Mouse (Mus musculus): ENCODE results near the gene Ccdc63.
"Not testable (repeated sequence)": the region's sequence is repeated elsewhere in the genome, so short reads cannot be mapped to it uniquely, and the experiment has no call there.

Gene Ccdc63

GRCm38 (mm10) chr5:122149259-122149658 is 8.6 kb upstream of the Ccdc63 start:
- DNase-seq (ENCODE audit: low read depth, low spot score) = no peak

- no peak for DNase-seq (ENCODE audit: low read depth, low spot score)
Measured at GRCm38 (mm10) chr5:122148107-122148506, 7.5 kb upstream of the Ccdc63 start.

- DNase-seq (ENCODE audit: low read depth, low spot score) = no peak
Measured at GRCm38 (mm10) chr5:122146609-122147008, 6.0 kb upstream of the Ccdc63 start.

GRCm38 (mm10) chr5:122146056-122146580 is 5.5 kb upstream of the Ccdc63 start:
- DNase-seq (ENCODE audit: low read depth, low spot score) = no peak

- DNase-seq (ENCODE audit: low read depth, low spot score) = no peak
Measured at GRCm38 (mm10) chr5:122145381-122146055, 4.9 kb upstream of the Ccdc63 start.

- DNase-seq (ENCODE audit: low read depth, low spot score) = no peak
Measured at GRCm38 (mm10) chr5:122144825-122145224, 4.2 kb upstream of the Ccdc63 start.

GRCm38 (mm10) chr5:122143543-122143942 is 2.9 kb upstream of the Ccdc63 start:
- no peak for DNase-seq (ENCODE audit: low read depth, low spot score)

- no peak for DNase-seq (ENCODE audit: low read depth, low spot score)
Measured at GRCm38 (mm10) chr5:122142230-122142992, 1.8 kb upstream of the Ccdc63 start.

- not testable (repeated sequence) for DNase-seq (ENCODE audit: low read depth, low spot score)
Measured at GRCm38 (mm10) chr5:122139771-122140170, 852 bp downstream of the Ccdc63 start.

- peak; percentile 87 for DNase-seq (ENCODE audit: low read depth, low spot score)
Measured at GRCm38 (mm10) chr5:122138856-122139255, 1.8 kb downstream of the Ccdc63 start.

- no peak for DNase-seq (ENCODE audit: low read depth, low spot score)
Measured at GRCm38 (mm10) chr5:122136508-122137408, 3.9 kb downstream of the Ccdc63 start.

GRCm38 (mm10) chr5:122135290-122135882 is 5.2 kb downstream of the Ccdc63 start:
- no peak for DNase-seq (ENCODE audit: low read depth, low spot score)

GRCm38 (mm10) chr5:122134395-122135289 is 6.0 kb downstream of the Ccdc63 start:
- no peak for DNase-seq (ENCODE audit: low read depth, low spot score)

GRCm38 (mm10) chr5:122133050-122133389 is 7.6 kb downstream of the Ccdc63 start:
- DNase-seq (ENCODE audit: low read depth, low spot score) = no peak

GRCm38 (mm10) chr5:122132167-122133049 is 8.2 kb downstream of the Ccdc63 start:
- DNase-seq (ENCODE audit: low read depth, low spot score) = no peak

- peak; percentile 69 for DNase-seq (ENCODE audit: low read depth, low spot score)
Measured at GRCm38 (mm10) chr5:122131076-122132051, 9.3 kb downstream of the Ccdc63 start.

GRCm38 (mm10) chr5:122130341-122130998 is 10.2 kb downstream of the Ccdc63 start:
- DNase-seq (ENCODE audit: low read depth, low spot score) = no peak
